Mouse (Mus musculus) embryonic facial prominence, embryonic 15.5 days (tissue): ENCODE results near the gene Tex21. TPM values are rescaled to one million over a fixed set of nuclear protein-coding genes. Genes with fewer than 3 reads are reported as not detected.

Source experiments
- ATAC-seq: fragments of 200-750 bp; cut with Nextera tagmentation; 2 replicates; pipeline ENCODE4 v1.8.0; 2017; ENCODE audit warnings: low read depth, moderate TSS enrichment; ENCODE audit not compliant: insufficient number of reproducible peaks, low FRiP score, low TSS enrichment
- H3K27ac ChIP-seq: fragments of 300-500 bp; sonication (generic); replicated peaks from 2 replicates; pipeline ENCODE4 v1.5.1; 2015; ENCODE audit warnings: mild to moderate bottlenecking, inconsistent platforms
- H3K27me3 ChIP-seq: fragments of 300-500 bp; sonication (generic); 2 replicates; pipeline ENCODE4 v1.6.1; 2015; ENCODE audit warnings: inconsistent platforms
- H3K36me3 ChIP-seq: fragments of 300-500 bp; sonication (generic); 2 replicates; pipeline ENCODE4 v1.6.1; 2015; ENCODE audit warnings: mild to moderate bottlenecking, inconsistent platforms
- H3K4me1 ChIP-seq: fragments of 300-500 bp; sonication (generic); 2 replicates; pipeline ENCODE4 v1.6.1; 2015; ENCODE audit warnings: inconsistent platforms
- H3K4me2 ChIP-seq: fragments of 300-500 bp; sonication (generic); replicated peaks from 2 replicates; pipeline ENCODE4 v1.6.1; 2015; ENCODE audit warnings: mild to moderate bottlenecking, inconsistent platforms
- H3K4me3 ChIP-seq: fragments of 300-500 bp; sonication (generic); replicated peaks from 2 replicates; pipeline ENCODE4 v1.5.1; 2015; ENCODE audit warnings: mild to moderate bottlenecking, inconsistent platforms
- H3K9ac ChIP-seq: fragments of 300-500 bp; sonication (generic); 2 replicates; pipeline ENCODE4 v1.6.1; 2015; ENCODE audit warnings: inconsistent platforms
- H3K9me3 ChIP-seq: fragments of 300-500 bp; sonication (generic); replicated peaks from 2 replicates; pipeline ENCODE4 v1.6.1; 2016; ENCODE audit warnings: inconsistent platforms
- WGBS: fragments of 180-500 bp; shearing (Covaris S2); methylation state at CpG from one replicate; pipeline ENCODE4 v1.1.7; 2015; 5-methylcytosine and 5-hydroxymethylcytosine counted together
- polyA plus RNA-seq: library from polyadenylated mRNA; unstranded; fragments of >200 nt; fragmentation: Nextera tagmentation; extraction: Ambion mirVana; gene quantifications from 2 replicates; pipeline ENCODE4 v1.2.1, GENCODE M21; 2015

The Tex21 gene
- polyA plus RNA-seq, 1 experiment from 2014 or later = not detected

DNA sequence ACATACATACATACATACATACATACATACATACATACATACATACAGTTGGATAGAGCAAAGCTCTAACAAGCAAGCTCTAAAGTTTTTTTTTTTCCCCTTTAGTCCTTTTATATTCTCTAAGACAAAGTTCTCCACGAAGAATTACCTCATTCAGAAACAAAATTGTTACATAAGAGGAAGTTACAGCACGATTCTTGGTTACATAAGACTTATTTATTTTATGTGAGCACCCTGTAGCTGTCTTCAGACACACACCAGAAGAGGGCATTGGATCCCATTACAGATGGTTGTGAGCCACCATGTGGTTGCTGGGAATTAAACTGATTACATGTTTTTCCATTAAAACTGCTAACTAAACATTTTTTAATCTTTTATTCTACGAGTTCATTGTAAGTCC, 52.0 kb downstream of the Tex21 start:
- no peak overlapping the region for H3K4me3 ChIP-seq
- no peak overlapping the region for H3K9ac ChIP-seq
- H3K4me2 ChIP-seq = no peak overlapping the region
- H3K36me3 ChIP-seq = no peaks in the 10 kb centered on the region
- 53% methylated on average over 3 of the region's 3 CpGs for WGBS
- no peaks in the 10 kb centered on the region for H3K9me3 ChIP-seq
- ATAC-seq = no peak
- H3K4me1 ChIP-seq = peaks cover 15% of the 10 kb centered on the region
- H3K27me3 ChIP-seq = no peaks in the 10 kb centered on the region
- H3K27ac ChIP-seq = no peak overlapping the region

DNA sequence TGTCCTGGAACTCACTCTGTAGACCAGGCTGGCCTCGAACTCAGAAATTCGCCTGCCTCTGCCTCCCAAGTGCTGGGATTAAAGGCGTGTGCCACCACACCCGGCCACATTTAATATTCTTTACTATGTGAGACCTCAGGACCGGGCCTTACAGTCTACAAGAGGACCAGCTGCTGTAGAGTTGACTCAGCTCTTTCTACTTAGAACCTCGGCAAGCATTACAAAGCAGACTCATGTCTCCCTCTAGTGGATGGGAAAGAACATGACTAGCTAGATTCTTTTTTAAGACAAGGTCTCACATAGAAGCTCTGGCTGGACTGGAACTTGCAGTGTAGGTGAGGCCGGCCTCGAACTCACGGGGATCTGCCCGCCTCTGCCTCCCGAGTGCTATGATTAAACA, 55.6 kb downstream of the Tex21 start:
- H3K27ac ChIP-seq = no peak overlapping the region
- peaks cover 3% of the 10 kb centered on the region for H3K4me1 ChIP-seq
- H3K9me3 ChIP-seq = no peaks in the 10 kb centered on the region
- no peak overlapping the region for H3K9ac ChIP-seq
- no peak for ATAC-seq
- H3K4me3 ChIP-seq = no peak overlapping the region
- H3K36me3 ChIP-seq = no peaks in the 10 kb centered on the region
- H3K4me2 ChIP-seq = no peak overlapping the region
- WGBS = 40% methylated on average over 11 of the region's 11 CpGs
- no peaks in the 10 kb centered on the region for H3K27me3 ChIP-seq

DNA sequence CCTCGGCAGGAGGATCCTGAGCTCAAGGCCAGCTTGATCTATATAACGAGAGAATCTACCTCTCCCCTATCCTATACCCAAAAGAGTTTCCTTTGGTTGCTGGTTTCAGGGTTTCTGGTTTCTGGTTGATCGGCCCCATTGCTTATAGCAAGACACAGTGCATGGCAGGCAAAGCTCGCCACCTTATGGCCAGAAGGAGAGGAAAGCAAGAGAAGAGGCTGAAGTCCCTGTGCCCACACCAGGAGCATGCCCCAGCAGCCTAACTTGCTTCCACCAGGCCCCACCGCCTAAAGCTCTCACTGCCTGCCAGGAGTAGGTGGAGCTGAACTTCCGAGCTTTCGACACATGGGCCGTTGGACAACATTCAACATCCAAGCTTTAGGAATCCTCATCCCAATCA, 58.7 kb downstream of the Tex21 start:
- Histone ChIP-seq H3K27me3 (no peaks in the 10 kb centered on the region), H3K9ac (no peak overlapping the region), H3K27ac (no peak overlapping the region), H3K4me2 (no peak overlapping the region), H3K4me1 (no peaks in the 10 kb centered on the region), H3K4me3 (no peak overlapping the region), H3K36me3 (no peaks in the 10 kb centered on the region), H3K9me3 (no peaks in the 10 kb centered on the region)
- 32% methylated on average over 8 of the region's 8 CpGs for WGBS
- ATAC-seq = no peak; the same call in 1 of the 2 replicates

DNA sequence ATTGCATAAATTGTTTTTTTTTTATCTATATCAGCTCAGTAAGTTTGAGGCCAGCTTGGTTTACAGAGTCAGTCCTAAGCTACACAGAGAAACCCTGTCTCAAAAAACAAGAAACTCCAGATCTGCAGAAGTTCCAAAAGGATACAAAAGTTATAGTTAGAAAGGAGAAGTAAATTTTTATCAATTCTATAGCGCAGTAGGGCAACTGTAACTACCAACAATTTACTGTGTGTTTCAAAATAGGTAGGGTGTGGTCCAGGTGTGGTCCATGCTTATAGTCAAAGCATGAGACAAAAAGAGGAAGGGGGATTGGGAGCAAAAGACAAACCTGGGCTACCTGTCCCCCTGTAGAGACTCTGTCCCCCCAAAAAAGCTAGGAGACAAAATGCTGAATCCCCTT, 60.1 kb downstream of the Tex21 start:
- no peak overlapping the region for H3K4me2 ChIP-seq
- H3K4me3 ChIP-seq = no peak overlapping the region
- no peak overlapping the region for H3K27ac ChIP-seq
- WGBS = 85% methylated on average over 1 of the region's 1 CpGs
- H3K9me3 ChIP-seq = no peaks in the 10 kb centered on the region
- H3K36me3 ChIP-seq = no peaks in the 10 kb centered on the region
- ATAC-seq = no peak
- no peak overlapping the region for H3K9ac ChIP-seq
- no peaks in the 10 kb centered on the region for H3K27me3 ChIP-seq
- no peaks in the 10 kb centered on the region for H3K4me1 ChIP-seq

DNA sequence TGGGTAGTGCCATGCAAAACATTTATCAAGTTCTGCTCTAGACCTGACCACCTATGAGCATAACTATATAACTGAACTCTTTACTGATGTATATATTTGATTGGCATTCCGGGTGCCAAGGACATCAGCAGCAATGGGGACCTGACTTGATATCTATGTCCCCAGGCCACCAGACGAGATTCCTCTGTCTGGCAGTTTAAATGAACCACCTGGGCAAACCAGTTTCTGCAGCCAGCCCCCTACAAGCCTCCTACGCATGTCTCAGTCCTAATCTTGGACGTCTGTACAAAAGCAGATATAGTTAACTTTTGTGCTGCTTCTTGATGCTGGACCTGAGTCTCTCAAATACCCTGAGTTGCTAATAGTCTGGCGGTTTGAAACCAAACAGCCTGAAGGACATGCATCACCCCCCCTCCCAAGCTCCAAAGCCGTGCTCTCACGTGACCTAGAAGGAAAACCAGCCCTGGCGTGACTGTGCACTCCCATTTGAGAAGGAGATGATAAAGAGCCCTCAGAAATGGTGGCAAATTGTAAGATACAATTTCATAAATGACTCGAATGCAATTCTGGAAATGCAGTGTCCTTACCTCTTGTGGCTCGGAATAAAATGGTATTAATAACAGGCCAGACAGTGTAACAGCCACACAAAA, 61.3 kb downstream of the Tex21 start:
- Histone ChIP-seq H3K4me2 (0 out of 2 replicates have a peak overlapping the region, but pooled peaks have one; percentile 8), H3K27me3 (no peaks in the 10 kb centered on the region), H3K9me3 (no peaks in the 10 kb centered on the region), H3K4me3 (no peak overlapping the region), H3K4me1 (no peaks in the 10 kb centered on the region), H3K9ac (no peak overlapping the region), H3K36me3 (no peaks in the 10 kb centered on the region), H3K27ac (no peak overlapping the region)
- WGBS = 51% methylated on average over 10 of the region's 10 CpGs
- ATAC-seq = no peak

DNA sequence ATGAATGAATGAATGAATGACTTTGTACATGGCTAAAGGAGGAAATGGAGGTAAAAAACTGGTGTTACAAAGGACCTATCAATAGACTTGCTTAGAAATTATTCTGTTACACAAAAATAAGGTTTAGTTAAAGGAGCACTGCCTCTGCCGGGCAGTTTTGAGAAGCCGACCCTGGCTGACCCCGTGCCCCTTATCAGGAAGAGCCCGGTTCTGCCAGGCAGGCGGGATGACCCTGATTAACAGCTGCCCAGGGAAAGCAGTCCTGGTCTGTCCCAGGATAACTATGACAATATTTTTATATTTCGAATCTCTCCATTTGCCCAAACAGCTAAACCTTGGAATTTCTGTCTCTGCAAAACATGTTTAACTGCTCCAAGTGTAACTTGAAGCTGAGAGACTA, 62.3 kb downstream of the Tex21 start:
- H3K4me1 ChIP-seq = no peaks in the 10 kb centered on the region
- H3K9ac ChIP-seq = no peak overlapping the region
- H3K4me3 ChIP-seq = no peak overlapping the region
- no peak overlapping the region for H3K4me2 ChIP-seq
- no peak for ATAC-seq
- no peak overlapping the region for H3K27ac ChIP-seq
- H3K9me3 ChIP-seq = no peaks in the 10 kb centered on the region
- no peaks in the 10 kb centered on the region for H3K27me3 ChIP-seq
- no peaks in the 10 kb centered on the region for H3K36me3 ChIP-seq
- WGBS = 44% methylated on average over 6 of the region's 6 CpGs

DNA sequence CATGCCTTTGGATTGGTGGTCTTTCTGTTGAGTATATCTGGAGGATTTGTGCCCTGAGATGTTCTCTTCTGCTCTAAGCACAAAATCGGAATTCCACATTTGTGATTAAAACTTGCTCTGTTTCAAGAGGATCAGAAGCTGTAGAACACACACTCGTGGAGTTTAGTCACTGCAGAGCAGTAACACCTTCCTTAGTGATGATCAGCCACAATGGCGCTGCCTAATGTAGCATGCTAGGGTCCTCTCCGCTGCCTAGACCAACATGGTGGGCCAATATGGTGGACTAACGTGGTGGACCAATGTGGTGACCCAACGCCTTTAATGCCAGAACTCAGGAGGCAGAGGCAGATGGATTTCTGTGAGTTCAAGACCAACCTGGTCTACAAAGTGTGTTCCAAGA, 63.7 kb downstream of the Tex21 start:
- H3K4me1 ChIP-seq = no peaks in the 10 kb centered on the region
- no peak overlapping the region for H3K4me3 ChIP-seq
- no peaks in the 10 kb centered on the region for H3K36me3 ChIP-seq
- WGBS = 88% methylated on average over 6 of the region's 6 CpGs
- H3K27ac ChIP-seq = no peak overlapping the region
- no peaks in the 10 kb centered on the region for H3K27me3 ChIP-seq
- H3K9ac ChIP-seq = no peak overlapping the region
- H3K9me3 ChIP-seq = no peaks in the 10 kb centered on the region
- ATAC-seq = no peak
- no peak overlapping the region for H3K4me2 ChIP-seq

DNA sequence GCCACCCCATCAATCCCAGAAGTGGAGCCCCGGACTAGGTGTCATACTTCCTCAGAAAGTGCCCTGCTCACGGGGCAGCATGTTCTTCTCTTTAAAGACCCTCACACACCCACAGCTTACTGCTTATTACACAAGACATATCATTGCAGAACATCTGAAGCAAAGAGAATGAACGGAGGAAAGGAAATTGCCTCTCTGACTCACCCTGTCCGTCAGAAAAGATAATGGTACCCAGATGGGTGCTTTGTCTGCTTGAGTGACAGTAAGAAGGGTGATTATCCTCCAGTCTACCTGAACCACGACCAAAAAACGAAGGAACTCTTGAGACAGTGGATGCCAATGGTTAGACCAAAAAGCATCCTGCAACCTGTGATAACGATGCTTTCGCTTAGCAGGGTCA, 65.1 kb downstream of the Tex21 start:
- Histone ChIP-seq H3K4me1 (peaks cover 9% of the 10 kb centered on the region), H3K36me3 (no peaks in the 10 kb centered on the region), H3K9ac (no peak overlapping the region), H3K4me3 (no peak overlapping the region), H3K27me3 (peaks cover 5% of the 10 kb centered on the region; the same call in 1 of the 2 replicates), H3K9me3 (no peaks in the 10 kb centered on the region), H3K27ac (no peak overlapping the region), H3K4me2 (no peak overlapping the region)
- ATAC-seq = no peak
- WGBS = 54% methylated on average over 8 of the region's 8 CpGs

DNA sequence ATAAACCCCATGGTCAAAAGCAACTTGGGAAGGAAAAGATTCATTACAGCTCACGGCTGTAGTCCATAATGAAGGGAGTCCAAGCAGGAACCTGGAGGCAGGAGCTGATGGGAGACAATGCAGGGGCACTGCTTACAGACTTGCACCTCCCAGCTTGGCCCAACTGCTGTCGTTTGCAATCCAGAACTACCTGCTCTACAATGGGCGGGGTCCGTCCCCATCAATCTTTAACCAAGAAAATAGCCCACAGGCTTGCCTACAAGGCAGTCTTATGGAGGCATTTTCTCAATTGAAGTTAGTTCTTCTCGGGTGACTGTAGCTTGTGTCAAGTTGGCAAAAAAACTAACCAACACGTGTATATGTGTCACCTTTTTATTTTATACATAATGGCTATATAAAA, 66.1 kb downstream of the Tex21 start:
- H3K9ac ChIP-seq = no peak overlapping the region
- H3K9me3 ChIP-seq = no peaks in the 10 kb centered on the region
- ATAC-seq = no peak
- WGBS = 62% methylated on average over 6 of the region's 6 CpGs
- H3K27me3 ChIP-seq = peaks cover 5% of the 10 kb centered on the region; the same call in 1 of the 2 replicates
- H3K4me1 ChIP-seq = peaks cover 9% of the 10 kb centered on the region
- no peak overlapping the region for H3K4me2 ChIP-seq
- H3K4me3 ChIP-seq = no peak overlapping the region
- H3K27ac ChIP-seq = no peak overlapping the region
- H3K36me3 ChIP-seq = no peaks in the 10 kb centered on the region

DNA sequence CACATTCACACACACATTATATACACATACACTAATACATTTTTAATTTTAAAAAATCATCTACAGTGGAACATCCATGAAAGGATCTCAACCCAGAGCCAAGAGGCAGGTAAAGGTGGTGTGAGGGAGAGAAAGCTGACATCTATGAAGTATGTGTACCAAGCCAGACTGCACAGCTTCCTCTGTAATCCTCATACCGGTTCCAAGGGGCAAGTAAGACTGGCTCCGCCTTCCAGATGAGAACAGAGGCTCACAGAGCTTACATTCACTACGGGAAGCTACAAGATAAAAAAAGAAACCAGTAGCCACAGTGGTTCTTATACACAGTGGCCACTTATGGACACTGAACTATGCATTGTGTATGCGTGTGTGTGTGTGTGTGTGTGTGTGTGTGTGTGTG, 67.0 kb downstream of the Tex21 start:
- Histone ChIP-seq H3K4me2 (no peak overlapping the region), H3K27ac (no peak overlapping the region), H3K4me1 (peaks cover 9% of the 10 kb centered on the region), H3K4me3 (no peak overlapping the region), H3K27me3 (peaks cover 5% of the 10 kb centered on the region; the same call in 1 of the 2 replicates), H3K9me3 (no peaks in the 10 kb centered on the region), H3K36me3 (no peaks in the 10 kb centered on the region), H3K9ac (no peak overlapping the region)
- WGBS = 54% methylated on average over 4 of the region's 4 CpGs
- no peak for ATAC-seq

DNA sequence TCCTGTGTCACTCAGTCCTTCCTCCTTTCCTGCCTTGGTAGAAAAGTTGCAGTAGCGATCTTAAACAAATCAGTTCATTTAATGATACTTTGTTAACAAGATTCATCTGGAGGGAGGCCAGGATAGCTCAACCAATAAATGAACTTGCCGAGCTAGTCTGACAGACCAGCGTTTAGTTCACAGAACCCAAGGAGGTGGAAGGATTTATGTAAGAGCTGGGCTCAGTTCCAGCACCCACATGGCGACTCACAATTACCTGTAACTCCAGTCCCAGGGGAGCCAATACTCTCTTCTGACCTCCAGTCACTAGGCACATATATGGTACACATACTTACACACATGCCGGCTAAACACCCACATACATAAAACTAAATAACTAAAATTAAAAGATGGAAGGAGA, 67.5 kb downstream of the Tex21 start:
- H3K9ac ChIP-seq = no peak overlapping the region
- peaks cover 9% of the 10 kb centered on the region for H3K4me1 ChIP-seq
- no peak overlapping the region for H3K27ac ChIP-seq
- H3K4me2 ChIP-seq = no peak overlapping the region
- H3K27me3 ChIP-seq = peaks cover 5% of the 10 kb centered on the region; the same call in 1 of the 2 replicates
- no peak for ATAC-seq
- no peaks in the 10 kb centered on the region for H3K9me3 ChIP-seq
- WGBS = 48% methylated on average over 5 of the region's 5 CpGs
- H3K4me3 ChIP-seq = no peak overlapping the region
- H3K36me3 ChIP-seq = no peaks in the 10 kb centered on the region

DNA sequence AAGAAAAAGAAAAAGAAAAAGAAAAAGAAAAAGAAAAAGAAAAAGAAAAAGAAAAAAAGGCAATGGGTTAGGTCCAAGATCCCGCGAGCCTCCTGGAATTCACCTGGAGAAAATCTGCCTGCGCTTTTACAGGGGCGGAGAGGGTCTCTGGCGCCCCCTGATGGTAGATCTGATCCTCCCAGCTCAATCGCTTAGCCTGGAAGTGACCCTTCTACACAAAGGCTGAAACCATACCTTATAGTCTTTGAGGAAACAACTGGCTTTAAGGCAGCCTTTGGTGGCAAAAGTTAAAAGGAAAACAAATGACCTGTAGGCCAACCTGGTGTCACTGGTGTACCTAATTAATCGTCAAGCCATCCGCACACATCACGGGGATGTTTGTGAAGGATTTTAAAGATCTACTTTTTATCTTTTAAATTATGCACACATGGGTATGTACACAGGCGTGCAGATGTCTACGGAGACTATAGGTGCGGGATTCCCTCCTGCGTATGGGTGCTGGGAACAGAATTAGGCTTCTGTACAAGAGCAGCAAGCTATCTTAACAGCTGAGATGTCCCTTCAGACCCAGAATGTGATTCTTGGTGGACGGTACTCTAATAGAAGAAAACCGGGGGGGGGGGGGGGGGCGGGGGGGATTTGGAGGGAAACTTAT, 68.6 kb downstream of the Tex21 start:
- H3K4me3 ChIP-seq = peak overlapping the region; percentile 46
- no peak for ATAC-seq
- no peak overlapping the region for H3K9ac ChIP-seq
- WGBS = 31% methylated on average over 16 of the region's 16 CpGs
- no peaks in the 10 kb centered on the region for H3K9me3 ChIP-seq
- H3K4me1 ChIP-seq = peaks cover 9% of the 10 kb centered on the region
- peaks cover 5% of the 10 kb centered on the region; the same call in 1 of the 2 replicates for H3K27me3 ChIP-seq
- H3K36me3 ChIP-seq = no peaks in the 10 kb centered on the region
- H3K4me2 ChIP-seq = peak overlapping the region; percentile 96
- no peak overlapping the region for H3K27ac ChIP-seq
